Comparison of ENCODE assay signal across 9 mouse cellular contexts in the genomic region with DNA sequence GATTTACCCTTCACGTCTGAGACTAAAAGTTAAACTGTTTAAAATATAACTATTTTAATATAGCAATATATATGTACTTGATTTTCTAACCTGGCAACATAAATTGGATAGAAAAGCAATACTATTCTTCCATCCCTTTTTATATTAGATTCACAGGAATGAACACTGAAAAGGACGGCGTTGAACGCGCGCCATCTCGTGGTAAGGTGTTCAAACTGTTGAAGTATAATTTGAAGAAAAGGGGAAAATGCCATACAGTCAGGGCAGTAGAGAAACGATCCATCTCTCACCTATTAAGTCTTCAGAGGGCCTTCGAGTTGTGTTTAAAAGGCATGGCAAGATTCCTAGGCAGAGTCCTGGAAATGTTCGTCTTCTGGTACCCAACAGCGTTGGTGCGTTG. TPM values are rescaled to one million over a fixed set of nuclear protein-coding genes. Genes with fewer than 3 reads are reported as not detected.
DNase-seq lines count a peak whose midpoint lies in the region; ATAC-seq and TF ChIP-seq lines count a peak whose summit lies in the region.
"Had no signal": no experiment of that assay in that cellular context is flagged by ENCODE, and none has a peak within 500 bp of the region (broad histone marks: within the 10 kb centered on the region; RNA-seq: fewer than 3 reads in every experiment).

No protein-coding gene starts in this region.

- intact Hi-C loops in heart, postnatal 14 days (cut with DNase I) = loop anchor here (10.0 kb wide), 1 partner anchor 476 kb away; no protein-coding TSS in a partner anchor

- H3K9me3 ChIP-seq in limb, embryonic 11.5 days (ENCODE audit: control insufficient read depth, low read length) = no peaks in the 10 kb centered on the region
- H3K9me3 ChIP-seq: lung, embryonic 15.5 days had no signal

- POLR2A ChIA-PET in Patski (lab: Charles Lee) = no interaction called here

- in situ Hi-C loops in Patski (cut with MboI; ENCODE audit: low pct_unique_long_range_greater_than_20kb) = loop anchor here (5.0 kb wide), 1 partner anchor 193 kb away; no protein-coding TSS in a partner anchor

- H3K4me2 ChIP-seq in limb, embryonic 11.5 days (ENCODE audit: low read depth, severe bottlenecking) = no peak overlapping the region
- H3K4me2 ChIP-seq: lung, embryonic 15.5 days had no signal

- H3K27ac ChIP-seq in limb, embryonic 11.5 days (replicated peaks; ENCODE audit: low read depth, low read length) = no peak overlapping the region
- H3K27ac ChIP-seq: lung, embryonic 15.5 days had no signal

- no peaks in the 10 kb centered on the region for H3K36me3 ChIP-seq in limb, embryonic 11.5 days (ENCODE audit: control insufficient read depth, insufficient read depth, low read length)
- H3K36me3 ChIP-seq: lung, embryonic 15.5 days had no signal

- TF ChIP-seq CTCF in Patski (IDR thresholded peaks at IDR 0.05) = peak; percentile 74

- DNase-seq in left cerebral cortex, adult 18-20 months (ENCODE audit: low spot score in 2 of 2) = peak; percentile 69 to 70
- DNase-seq in left cerebral cortex, adult 11 months (ENCODE audit: low spot score) = no peak
- no peak for DNase-seq in Patski (ENCODE audit: low read depth, low spot score)
- DNase-seq in cerebellum, postnatal 10 days = peak; percentile 80 to 83
- peak; percentile 40 to 61 for DNase-seq in heart, postnatal 14 days
- DNase-seq in limb, embryonic 11.5 days (ENCODE audit: low spot score) = peak; percentile 67
- DNase-seq in retina, postnatal 7 days (ENCODE audit: low read depth, low spot score) = peak; percentile 27

- H3K4me3 ChIP-seq in limb, embryonic 11.5 days (ENCODE audit: low read depth, low read length) = no peak overlapping the region
- H3K4me3 ChIP-seq: erythroblast, embryonic 14.5 days; lung, embryonic 15.5 days had no signal

- H3K27me3 ChIP-seq in Patski = peaks cover 13% of the 10 kb centered on the region
- no peaks in the 10 kb centered on the region for H3K27me3 ChIP-seq in limb, embryonic 11.5 days (ENCODE audit: control insufficient read depth, insufficient read depth, low read length)
- H3K27me3 ChIP-seq: lung, embryonic 15.5 days had no signal

- ATAC-seq in Patski = peak; percentile 54
- no peak for ATAC-seq in limb, embryonic 11.5 days (ENCODE audit: insufficient number of reproducible peaks, low FRiP score, low TSS enrichment, low read depth)

- CTCF ChIA-PET in Patski (lab: Charles Lee) = interaction anchor here (1.2 to 2.8 kb wide), 2 partner anchors 187 to 191 kb away, joined by 3 to 13 read pairs; no protein-coding TSS in a partner anchor

- H3K9ac ChIP-seq in limb, embryonic 11.5 days (ENCODE audit: low read length) = no peak overlapping the region
- H3K9ac ChIP-seq: lung, embryonic 15.5 days had no signal

- WGBS in limb, embryonic 11.5 days = 22% methylated on average over 12 of the region's 12 CpGs

- H3K4me1 ChIP-seq in limb, embryonic 11.5 days (ENCODE audit: control insufficient read depth, insufficient read depth, low read length) = no peaks in the 10 kb centered on the region
- H3K4me1 ChIP-seq: lung, embryonic 15.5 days had no signal

RNA-seq across cellular contexts. Expression of gene Fbxo5, which starts 14.7 kb away (rescaled TPM):
- under 1 TPM; 0.91 to 0.98 TPM for total RNA-seq in left cerebral cortex, adult 18-20 months (2021)
- 14.8 TPM for polyA plus RNA-seq in Patski (2021)
- total RNA-seq in heart, postnatal 14 days (2021) = 1 to 10 TPM; 2.1 to 4.0 TPM
- 100 and 107 TPM in 2 replicates for polyA plus RNA-seq in limb, embryonic 11.5 days (2014; fragmentation: Nextera tagmentation; extraction: Ambion mirVana)

RNA-seq across cellular contexts. Expression of gene Mtrf1l, which starts 33.1 kb away (rescaled TPM):
- 10 to 100 TPM in 1 of 2 experiments, 1 to 10 TPM in 1; 9.9 to 11.9 TPM for total RNA-seq in left cerebral cortex, adult 18-20 months (2021)
- 14.2 TPM for polyA plus RNA-seq in Patski (2021)
- 10 to 100 TPM in 1 of 2 experiments, 1 to 10 TPM in 1; 7.7 to 10.5 TPM for total RNA-seq in heart, postnatal 14 days (2021)
- polyA plus RNA-seq in limb, embryonic 11.5 days (2014; fragmentation: Nextera tagmentation; extraction: Ambion mirVana) = 13.3 and 16.4 TPM in 2 replicates

Comparison
In these comparisons a context has a peak if more than half of its experiments do, and no peak if none do; other contexts are left out.
1. DNase-seq: peak in left cerebral cortex, adult 18-20 months (2 of 2), cerebellum, postnatal 10 days (2 of 2), heart, postnatal 14 days (2 of 2), limb, embryonic 11.5 days (single experiment) and retina, postnatal 7 days (single experiment); none in left cerebral cortex, adult 11 months (single experiment) and Patski (single experiment).